Mouse (Mus musculus) heart, embryonic 14.5 days (tissue): ENCODE results near the gene Gpr182. TPM values are rescaled to one million over a fixed set of nuclear protein-coding genes. Genes with fewer than 3 reads are reported as not detected.

Experiments used
- ATAC-seq: fragments of 200-750 bp; cut with Nextera tagmentation; 2 replicates; pipeline ENCODE4 v1.8.0; 2017; ENCODE audit warnings: low read depth, moderate TSS enrichment; ENCODE audit not compliant: insufficient number of reproducible peaks, insufficient read depth, low FRiP score
- H3K27ac ChIP-seq, 2 experiments: fragments of 200-500 bp in 1 of 2; fragments of 300-500 bp in 1 of 2; sonication (generic) in 1 of 2; replicated peaks in 1 of 2; 2 replicates each; pipeline ENCODE4 v1.5.1; 2012 to 2014; ENCODE audit warnings: low read depth in 2 of 2, low read length in 2 of 2, control low read depth in 1 of 2, mild to moderate bottlenecking in 1 of 2, mixed read lengths in 1 of 2; ENCODE audit not compliant: control insufficient read depth in 1 of 2, insufficient read depth in 1 of 2
- H3K27me3 ChIP-seq: fragments of 300-500 bp; sonication (generic); 2 replicates; pipeline ENCODE4 v1.6.1; 2014; ENCODE audit warnings: mild to moderate bottlenecking, low read length, control low read depth; ENCODE audit not compliant: control insufficient read depth, insufficient read depth
- H3K36me3 ChIP-seq: fragments of 300-500 bp; sonication (generic); 2 replicates; pipeline ENCODE4 v1.6.1; 2014; ENCODE audit warnings: mild to moderate bottlenecking, control low read depth, low read length, mixed read lengths; ENCODE audit not compliant: control insufficient read depth, insufficient read depth
- H3K4me1 ChIP-seq, 2 experiments: fragments of 200-500 bp in 1 of 2; fragments of 300-500 bp in 1 of 2; sonication (generic) in 1 of 2; 2 replicates each; pipeline ENCODE4 v1.6.1; 2012 to 2014; ENCODE audit warnings: low read length in 2 of 2, control low read depth in 1 of 2, mixed read lengths in 1 of 2; ENCODE audit not compliant: control insufficient read depth in 2 of 2, insufficient read depth in 2 of 2
- H3K4me2 ChIP-seq: fragments of 300-500 bp; sonication (generic); 2 replicates; pipeline ENCODE4 v1.6.1; 2014; ENCODE audit warnings: mild to moderate bottlenecking, low read length
- H3K4me3 ChIP-seq, 2 experiments: fragments of 200-500 bp in 1 of 2; fragments of 300-500 bp in 1 of 2; sonication (generic) in 1 of 2; 2 replicates each; pipeline ENCODE4 v1.5.1; 2012 to 2014; ENCODE audit warnings: low read length in 2 of 2, mild to moderate bottlenecking in 2 of 2, control low read depth in 1 of 2, low read depth in 1 of 2, moderate library complexity in 1 of 2; ENCODE audit not compliant: control insufficient read depth in 1 of 2, insufficient read depth in 1 of 2
- H3K9ac ChIP-seq: fragments of 300-500 bp; sonication (generic); 2 replicates; pipeline ENCODE4 v1.6.1; 2014; ENCODE audit warnings: mild to moderate bottlenecking, low read length
- H3K9me3 ChIP-seq: fragments of 300-500 bp; sonication (generic); 2 replicates; pipeline ENCODE4 v1.6.1; 2016; ENCODE audit warnings: low read length, control low read depth; ENCODE audit not compliant: control insufficient read depth
- WGBS: fragments of 180-500 bp; shearing (Covaris S2); extraction: QIAGEN DNeasy Blood & Tissue Kit; methylation state at CpG from one replicate; pipeline ENCODE4 v1.1.7; 2014; 5-methylcytosine and 5-hydroxymethylcytosine counted together
- polyA plus RNA-seq: library from polyadenylated mRNA; unstranded; fragments of >200 nt; fragmentation: Nextera tagmentation; extraction: Ambion mirVana; gene quantifications from 2 replicates; pipeline ENCODE4 v1.2.1, GENCODE M21; 2014

Gene Gpr182
- polyA plus RNA-seq, 1 experiment from 2014 or later, result 9.3 TPM

DNA sequence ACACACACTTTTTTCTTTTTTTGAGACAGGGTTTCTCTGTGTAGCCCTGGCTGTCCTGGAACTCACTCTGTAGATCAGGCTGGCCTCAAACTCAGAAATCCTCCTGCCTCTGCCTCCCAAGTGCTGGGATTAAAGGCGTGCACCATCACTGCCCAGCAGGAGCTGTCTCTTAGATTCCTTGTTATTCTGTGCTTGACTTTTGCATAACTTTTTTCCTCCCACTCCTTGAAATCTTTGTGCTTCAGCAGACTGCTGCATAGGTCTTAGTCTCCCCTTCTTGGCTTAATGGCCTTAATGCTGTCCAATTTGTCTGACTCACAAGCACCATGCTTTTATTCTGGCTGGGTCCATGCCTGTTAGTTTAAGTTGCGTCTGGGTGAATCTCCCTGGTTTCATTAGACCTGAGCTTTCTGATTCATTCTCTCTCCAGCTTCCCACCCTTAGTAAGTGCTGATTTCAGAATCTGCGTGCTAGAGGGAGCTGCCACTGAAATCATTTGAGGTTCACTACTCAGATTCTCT is 42.6 kb downstream of the Gpr182 start:
- H3K27me3 ChIP-seq, result no peaks in the 10 kb centered on the region; the same call in 1 of the 2 replicates

DNA sequence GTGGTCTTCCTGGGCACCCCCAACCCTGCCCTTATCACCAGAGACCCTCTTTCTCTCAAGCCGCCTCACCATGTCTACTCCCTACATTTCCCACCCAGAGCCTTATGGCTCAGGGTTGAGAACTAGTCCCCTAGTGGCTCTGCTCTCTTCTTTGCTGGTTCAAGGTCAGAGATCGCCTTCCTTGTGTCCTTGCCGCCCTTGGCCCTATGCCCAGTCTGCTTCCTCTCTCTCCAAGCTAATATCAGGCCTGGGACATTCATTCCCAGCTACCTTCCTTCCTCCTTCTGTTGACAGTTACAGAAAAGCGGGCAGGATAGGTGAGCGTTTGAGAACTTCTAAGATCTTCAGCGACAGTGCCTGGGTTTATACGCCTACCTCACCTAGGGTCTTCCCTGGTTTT is 43.8 kb downstream of the Gpr182 start:
- H3K27ac ChIP-seq, result no peak overlapping the region
- WGBS, result 30% methylated on average over 7 of the region's 7 CpGs

More for the DNA sequence above, 42.6 kb downstream of the Gpr182 start:
- H3K4me3 ChIP-seq, result no peak overlapping the region
- no peaks in the 10 kb centered on the region for H3K36me3 ChIP-seq
- H3K9me3 ChIP-seq, result no peaks in the 10 kb centered on the region
- ATAC-seq, result no peak
- H3K4me2 ChIP-seq, result no peak overlapping the region
- no peak overlapping the region for H3K9ac ChIP-seq
- 83% methylated on average over 3 of the region's 3 CpGs for WGBS
- H3K27ac ChIP-seq, result no peak overlapping the region
- peaks cover 8 to 11% of the 10 kb centered on the region in 2 experiments for H3K4me1 ChIP-seq

GRCm38 (mm10) chr10:127705783-127706182 is 45.7 kb downstream of the Gpr182 start:
- no peak for ATAC-seq
- no peak overlapping the region for H3K4me3 ChIP-seq
- no peaks in the 10 kb centered on the region for H3K9me3 ChIP-seq
- H3K27ac ChIP-seq, result no peak overlapping the region
- H3K27me3 ChIP-seq, result no peaks in the 10 kb centered on the region; the same call in 1 of the 2 replicates
- H3K9ac ChIP-seq, result no peak overlapping the region
- no peak overlapping the region for H3K4me2 ChIP-seq
- no peaks in the 10 kb centered on the region for H3K36me3 ChIP-seq
- WGBS, result 92% methylated on average over 4 of the region's 4 CpGs
- peaks cover 8 to 11% of the 10 kb centered on the region in 2 experiments for H3K4me1 ChIP-seq

More for the DNA sequence above, 43.8 kb downstream of the Gpr182 start:
- H3K27me3 ChIP-seq, result no peaks in the 10 kb centered on the region; the same call in 1 of the 2 replicates
- no peaks in the 10 kb centered on the region for H3K9me3 ChIP-seq
- no peaks in the 10 kb centered on the region for H3K36me3 ChIP-seq
- no peak overlapping the region for H3K4me3 ChIP-seq
- 0 out of 2 replicates have a peak, but pooled peaks have one; percentile 14 for ATAC-seq
- H3K4me2 ChIP-seq, result no peak overlapping the region
- peaks cover 8 to 11% of the 10 kb centered on the region in 2 experiments for H3K4me1 ChIP-seq
- no peak overlapping the region for H3K9ac ChIP-seq

DNA sequence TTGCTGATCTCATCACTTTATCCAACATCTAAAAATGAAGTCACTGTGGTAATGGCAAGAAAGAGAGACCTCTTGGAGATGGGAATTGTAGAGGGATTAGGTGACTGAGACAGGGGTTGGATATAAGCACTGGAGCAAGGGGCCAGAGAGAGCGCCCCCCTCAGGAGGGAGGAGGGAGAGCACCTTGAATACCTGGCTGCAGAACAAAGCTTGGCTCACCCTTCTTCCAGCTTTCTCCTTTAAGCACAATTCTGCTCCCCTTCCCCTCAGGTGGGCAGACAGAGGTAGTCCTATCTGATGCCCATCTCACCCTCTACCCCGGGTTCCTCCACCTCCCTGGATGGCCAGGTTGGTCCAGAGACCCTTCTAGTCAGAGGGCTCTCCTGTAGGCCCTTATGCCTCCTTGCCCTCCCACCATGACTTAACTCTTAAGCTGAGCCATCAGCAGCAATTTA is 46.7 kb downstream of the Gpr182 start, which contains the start of gene Myo1a:
Gene Myo1a, plus strand, starts transcription at position 405 of the 455 bp plus-strand sequence.
- H3K9ac ChIP-seq, result no peak within 1 kb of the TSS
- no peaks in the 10 kb centered on the region; the same call in 1 of the 2 replicates for H3K27me3 ChIP-seq
- WGBS, result 54% methylated on average over 2 of the region's 2 CpGs
- H3K4me1 ChIP-seq, result peaks cover 8 to 11% of the 10 kb centered on the region in 2 experiments
- no peak within 1 kb of the TSS for H3K4me2 ChIP-seq
- no peak within 1 kb of the TSS for H3K4me3 ChIP-seq
- ATAC-seq, result no peak
- H3K27ac ChIP-seq, result no peak within 1 kb of the TSS
- H3K36me3 ChIP-seq, result peaks cover 1% of the 10 kb centered on the region; the same call in 1 of the 2 replicates
- no peaks in the 10 kb centered on the region for H3K9me3 ChIP-seq

- Histone ChIP-seq H3K9me3 (no peaks in the 10 kb centered on the region), H3K9ac (no peak overlapping the region), H3K27ac (no peak overlapping the region), H3K4me2 (no peak overlapping the region), H3K4me3 (no peak overlapping the region), H3K4me1 (peaks cover 8 to 11% of the 10 kb centered on the region in 2 experiments), H3K36me3 (peaks cover 6% of the 10 kb centered on the region; the same call in 1 of the 2 replicates), H3K27me3 (no peaks in the 10 kb centered on the region; the same call in 1 of the 2 replicates)
- no peak for ATAC-seq
- 38% methylated on average over 2 of the region's 2 CpGs for WGBS
Measured at GRCm38 (mm10) chr10:127704293-127704692, 47.2 kb downstream of the Gpr182 start.

DNA sequence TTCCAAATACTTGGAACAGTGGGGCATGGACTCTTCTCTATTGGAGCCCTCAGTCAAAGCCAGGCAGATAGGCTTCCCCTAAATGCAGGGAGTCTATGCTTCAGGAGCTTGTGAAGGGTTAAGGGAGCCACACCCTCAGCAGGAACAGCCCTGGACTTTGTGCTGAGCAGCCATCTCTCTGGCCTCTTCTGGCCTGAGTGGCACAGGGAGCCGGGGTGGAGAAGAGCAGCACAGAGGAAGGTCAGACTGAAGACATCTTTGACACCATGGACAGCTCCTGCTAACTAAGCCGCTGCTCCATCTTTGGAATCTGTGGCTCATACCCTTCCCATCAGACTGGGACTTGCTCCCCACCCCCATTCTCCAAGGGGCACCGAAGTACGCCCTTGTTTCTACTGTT is 48.2 kb downstream of the Gpr182 start:
- Histone ChIP-seq H3K4me1 (peaks cover 8 to 11% of the 10 kb centered on the region in 2 experiments), H3K27me3 (no peaks in the 10 kb centered on the region; the same call in 1 of the 2 replicates), H3K36me3 (peaks cover 15% of the 10 kb centered on the region; the same call in 1 of the 2 replicates), H3K4me3 (no peak overlapping the region), H3K4me2 (no peak overlapping the region), H3K27ac (no peak overlapping the region), H3K9ac (no peak overlapping the region), H3K9me3 (no peaks in the 10 kb centered on the region)
- ATAC-seq, result no peak
- 28% methylated on average over 4 of the region's 4 CpGs for WGBS

DNA sequence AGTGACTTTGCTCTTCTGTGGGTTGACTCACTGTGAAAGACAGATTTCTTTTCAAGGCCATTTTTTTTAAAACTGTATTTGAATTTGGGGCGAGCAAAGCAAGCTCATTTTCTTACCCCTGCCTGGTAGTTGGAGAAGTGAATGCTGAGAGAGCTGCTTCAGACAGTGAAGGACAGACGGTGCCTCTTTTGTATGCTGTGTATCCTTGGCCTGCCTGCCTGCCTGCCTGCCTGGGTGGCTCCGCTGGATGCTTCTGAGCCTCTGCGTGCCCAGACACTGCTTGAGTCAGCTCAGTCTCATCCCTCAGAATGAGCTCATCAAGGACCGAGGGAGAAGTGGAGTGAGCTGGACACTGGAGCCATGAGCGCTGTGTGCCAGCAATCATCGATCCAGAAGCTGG is 52.6 kb downstream of the Gpr182 start:
- Histone ChIP-seq H3K4me1 (no peaks in the 10 kb centered on the region), H3K27ac (no peak overlapping the region), H3K36me3 (peaks cover 54% of the 10 kb centered on the region), H3K4me2 (no peak overlapping the region), H3K4me3 (no peak overlapping the region), H3K9ac (no peak overlapping the region), H3K9me3 (no peaks in the 10 kb centered on the region), H3K27me3 (no peaks in the 10 kb centered on the region; the same call in 1 of the 2 replicates)
- WGBS, result 91% methylated on average over 7 of the region's 7 CpGs
- ATAC-seq, result no peak
